Mouse (Mus musculus): ENCODE measurements around the gene Itm2c. TPM values are rescaled to one million over a fixed set of nuclear protein-coding genes. Genes with fewer than 3 reads are reported as not detected.

Itm2c gene
- polyA plus RNA-seq, 1 experiment from 2014 or later: 188 TPM

- 77% methylated on average over 4 of the region's 4 CpGs for WGBS
- no peaks in the 10 kb centered on the region for H3K27me3 ChIP-seq (ENCODE audit: low read depth, poor library complexity, severe bottlenecking)
- no peak overlapping the region for H3K4me3 ChIP-seq
- H3K9me3 ChIP-seq (replicated peaks): no peaks in the 10 kb centered on the region
- no peak for DNase-seq (ENCODE audit: low spot score)
- no peaks in the 10 kb centered on the region for H3K36me3 ChIP-seq
- peaks cover 23% of the 10 kb centered on the region for H3K4me1 ChIP-seq
- H3K27ac ChIP-seq: no peak overlapping the region
These were observed 34.6 kb downstream of the Itm2c start for GRCm38 (mm10) chr1:85928688-85929065.

GRCm38 (mm10) chr1:85929406-85929805 lies 35.3 kb downstream of the Itm2c start:
- WGBS: 86% methylated on average over 6 of the region's 6 CpGs
- H3K4me3 ChIP-seq: no peak overlapping the region
- H3K27ac ChIP-seq: no peak overlapping the region
- H3K36me3 ChIP-seq: no peaks in the 10 kb centered on the region
- no peaks in the 10 kb centered on the region for H3K9me3 ChIP-seq (replicated peaks)
- DNase-seq (ENCODE audit: low spot score): no peak
- no peaks in the 10 kb centered on the region for H3K27me3 ChIP-seq (ENCODE audit: low read depth, poor library complexity, severe bottlenecking)
- peaks cover 31% of the 10 kb centered on the region for H3K4me1 ChIP-seq

- Histone ChIP-seq H3K4me3 (no peak overlapping the region), H3K4me1 (peaks cover 35% of the 10 kb centered on the region), H3K27me3 (ENCODE audit: low read depth, poor library complexity, severe bottlenecking) (no peaks in the 10 kb centered on the region), H3K36me3 (no peaks in the 10 kb centered on the region), H3K9me3 (replicated peaks) (no peaks in the 10 kb centered on the region), H3K27ac (no peak overlapping the region)
- WGBS: 89% methylated on average over 5 of the region's 5 CpGs
- DNase-seq (ENCODE audit: low spot score): no peak
These were observed 37.1 kb downstream of the Itm2c start for GRCm38 (mm10) chr1:85931170-85931569.

DNA sequence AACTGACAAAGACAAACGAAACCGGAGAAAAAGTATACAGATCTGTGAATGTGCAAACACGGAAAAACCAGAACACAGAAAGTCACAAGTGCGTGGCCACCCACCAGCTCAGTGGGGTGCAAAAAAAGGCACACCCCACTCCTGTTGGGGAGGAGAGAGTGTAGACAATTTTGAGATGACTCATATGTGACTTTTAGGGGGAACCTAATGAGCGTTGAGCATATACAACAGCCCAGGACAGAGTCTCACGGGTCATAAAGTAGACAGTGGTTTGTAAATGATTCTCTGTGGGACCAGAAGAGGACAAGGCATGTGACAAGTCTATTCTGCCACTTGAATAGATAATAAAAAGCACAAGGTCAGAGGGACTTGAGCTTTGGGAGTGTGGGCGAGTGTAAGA lies 39.1 kb downstream of the Itm2c start:
- Histone ChIP-seq H3K27me3 (ENCODE audit: low read depth, poor library complexity, severe bottlenecking) (no peaks in the 10 kb centered on the region), H3K9me3 (replicated peaks) (no peaks in the 10 kb centered on the region), H3K4me3 (peak overlapping the region; percentile 35), H3K36me3 (no peaks in the 10 kb centered on the region), H3K27ac (peak overlapping the region; percentile 62; the same call in 1 of the 2 replicates), H3K4me1 (peaks cover 32% of the 10 kb centered on the region)
- WGBS: 26% methylated on average over 7 of the region's 7 CpGs
- no peak for DNase-seq (ENCODE audit: low spot score)

- peak; percentile 54 for DNase-seq (ENCODE audit: low spot score)
- peak overlapping the region; percentile 62 for H3K27ac ChIP-seq
- 12% methylated on average over 11 of the region's 11 CpGs for WGBS
- no peaks in the 10 kb centered on the region for H3K9me3 ChIP-seq (replicated peaks)
- peaks cover 25% of the 10 kb centered on the region for H3K4me1 ChIP-seq
- H3K36me3 ChIP-seq: no peaks in the 10 kb centered on the region
- no peaks in the 10 kb centered on the region for H3K27me3 ChIP-seq (ENCODE audit: low read depth, poor library complexity, severe bottlenecking)
- H3K4me3 ChIP-seq: peak overlapping the region; percentile 35
These were observed 39.8 kb downstream of the Itm2c start for GRCm38 (mm10) chr1:85933631-85934465.

DNA sequence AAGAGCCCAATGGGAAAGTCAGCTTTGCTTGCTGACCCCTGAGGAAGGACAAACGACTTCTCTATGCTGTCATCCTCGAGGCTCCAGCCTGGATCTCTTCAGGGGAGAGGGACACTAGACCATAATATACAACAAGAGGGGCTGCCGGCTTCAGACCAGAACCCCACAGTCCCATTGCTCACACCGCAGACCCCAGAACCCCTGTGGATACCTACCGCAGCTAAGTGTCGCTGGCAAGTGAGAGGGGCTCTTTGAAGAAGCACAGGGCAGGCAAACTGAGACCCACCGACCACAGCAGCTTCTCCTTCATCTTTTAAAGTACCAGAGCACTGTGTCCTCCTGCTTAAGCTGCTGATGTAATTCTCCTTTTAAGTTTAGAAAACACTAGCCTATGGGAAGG lies 40.5 kb downstream of the Itm2c start:
- no peak for DNase-seq (ENCODE audit: low spot score)
- H3K27ac ChIP-seq: no peak overlapping the region
- no peaks in the 10 kb centered on the region for H3K27me3 ChIP-seq (ENCODE audit: low read depth, poor library complexity, severe bottlenecking)
- WGBS: 10% methylated on average over 7 of the region's 7 CpGs
- H3K9me3 ChIP-seq (replicated peaks): no peaks in the 10 kb centered on the region
- no peak overlapping the region for H3K4me3 ChIP-seq
- H3K4me1 ChIP-seq: peaks cover 24% of the 10 kb centered on the region
- no peaks in the 10 kb centered on the region for H3K36me3 ChIP-seq

DNA sequence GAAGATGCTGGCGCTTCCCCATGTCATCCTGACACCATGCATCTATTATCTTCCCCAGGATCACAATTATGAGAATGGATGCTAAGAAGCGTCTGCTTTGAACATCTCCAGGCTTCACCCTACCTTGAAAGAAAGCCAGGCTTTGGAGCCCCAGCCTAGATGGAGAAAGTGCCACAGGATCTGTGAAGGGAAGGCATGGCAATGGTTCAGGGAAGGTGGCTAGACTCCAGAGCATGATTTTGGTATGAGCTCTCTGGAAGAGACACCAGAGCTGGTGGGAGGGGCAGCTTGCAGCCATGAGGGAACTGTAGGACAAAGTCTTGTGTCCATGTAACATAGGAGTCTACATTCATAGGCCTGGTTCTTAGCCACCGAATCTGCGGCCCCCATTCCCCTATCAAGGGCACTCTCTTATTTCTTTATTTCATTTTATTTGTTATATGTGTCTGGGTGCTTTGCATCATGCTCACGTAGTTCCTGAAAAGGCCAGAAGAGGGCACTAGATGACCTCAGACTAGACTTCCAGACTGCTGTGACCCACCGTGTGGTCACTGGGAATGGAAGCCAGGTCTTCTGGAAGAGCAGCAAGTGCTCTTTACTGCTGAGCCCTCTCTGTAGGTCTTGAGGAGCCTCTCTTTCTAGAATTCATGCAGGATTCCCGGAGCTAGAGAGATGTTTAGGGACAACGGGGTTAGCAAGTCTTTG lies 41.2 kb downstream of the Itm2c start:
- Histone ChIP-seq H3K27me3 (ENCODE audit: low read depth, poor library complexity, severe bottlenecking) (no peaks in the 10 kb centered on the region), H3K4me3 (no peak overlapping the region), H3K36me3 (no peaks in the 10 kb centered on the region), H3K4me1 (peaks cover 24% of the 10 kb centered on the region), H3K27ac (no peak overlapping the region), H3K9me3 (replicated peaks) (no peaks in the 10 kb centered on the region)
- 46% methylated on average over 8 of the region's 8 CpGs for WGBS
- DNase-seq (ENCODE audit: low spot score): peak; percentile 51

DNA sequence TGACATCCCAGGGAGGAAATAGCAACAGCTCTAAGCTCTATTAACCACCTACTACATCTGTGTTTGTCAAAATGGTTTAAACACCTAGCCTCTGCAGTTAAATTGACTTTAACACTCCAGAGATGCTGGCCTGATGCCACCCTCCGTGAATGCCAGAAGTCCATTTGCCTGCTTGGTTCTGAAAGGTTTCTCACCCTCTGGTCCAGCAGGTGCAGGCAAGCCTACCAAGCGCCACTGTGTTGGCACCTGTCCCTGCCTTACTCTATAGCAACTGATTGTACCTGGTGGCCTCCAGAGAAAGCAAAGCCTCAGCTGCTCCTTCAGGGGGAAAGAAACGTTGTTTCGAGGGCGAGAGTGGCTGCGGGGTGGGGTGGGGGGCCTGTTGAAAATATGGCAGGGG lies 42.2 kb downstream of the Itm2c start:
- Histone ChIP-seq H3K9me3 (replicated peaks) (no peaks in the 10 kb centered on the region), H3K36me3 (no peaks in the 10 kb centered on the region), H3K4me3 (no peak overlapping the region), H3K27ac (no peak overlapping the region), H3K27me3 (ENCODE audit: low read depth, poor library complexity, severe bottlenecking) (no peaks in the 10 kb centered on the region), H3K4me1 (peaks cover 24% of the 10 kb centered on the region)
- no peak for DNase-seq (ENCODE audit: low spot score)
- WGBS: 76% methylated on average over 6 of the region's 6 CpGs

GRCm38 (mm10) chr1:85937323-85937722 lies 43.2 kb downstream of the Itm2c start:
- Histone ChIP-seq H3K4me3 (no peak overlapping the region), H3K36me3 (no peaks in the 10 kb centered on the region), H3K4me1 (peaks cover 23% of the 10 kb centered on the region), H3K27me3 (ENCODE audit: low read depth, poor library complexity, severe bottlenecking) (no peaks in the 10 kb centered on the region), H3K27ac (no peak overlapping the region), H3K9me3 (replicated peaks) (no peaks in the 10 kb centered on the region)
- no peak for DNase-seq (ENCODE audit: low spot score)
- 69% methylated on average over 1 of the region's 1 CpGs for WGBS

- H3K27ac ChIP-seq: no peak overlapping the region
- no peak overlapping the region for H3K4me3 ChIP-seq
- H3K4me1 ChIP-seq: no peaks in the 10 kb centered on the region
- 86% methylated on average over 8 of the region's 8 CpGs for WGBS
- H3K9me3 ChIP-seq (replicated peaks): no peaks in the 10 kb centered on the region
- no peak for DNase-seq (ENCODE audit: low spot score)
- H3K27me3 ChIP-seq (ENCODE audit: low read depth, poor library complexity, severe bottlenecking): no peaks in the 10 kb centered on the region
- H3K36me3 ChIP-seq: no peaks in the 10 kb centered on the region
These were observed 48.2 kb downstream of the Itm2c start for GRCm38 (mm10) chr1:85942318-85942717.

DNA sequence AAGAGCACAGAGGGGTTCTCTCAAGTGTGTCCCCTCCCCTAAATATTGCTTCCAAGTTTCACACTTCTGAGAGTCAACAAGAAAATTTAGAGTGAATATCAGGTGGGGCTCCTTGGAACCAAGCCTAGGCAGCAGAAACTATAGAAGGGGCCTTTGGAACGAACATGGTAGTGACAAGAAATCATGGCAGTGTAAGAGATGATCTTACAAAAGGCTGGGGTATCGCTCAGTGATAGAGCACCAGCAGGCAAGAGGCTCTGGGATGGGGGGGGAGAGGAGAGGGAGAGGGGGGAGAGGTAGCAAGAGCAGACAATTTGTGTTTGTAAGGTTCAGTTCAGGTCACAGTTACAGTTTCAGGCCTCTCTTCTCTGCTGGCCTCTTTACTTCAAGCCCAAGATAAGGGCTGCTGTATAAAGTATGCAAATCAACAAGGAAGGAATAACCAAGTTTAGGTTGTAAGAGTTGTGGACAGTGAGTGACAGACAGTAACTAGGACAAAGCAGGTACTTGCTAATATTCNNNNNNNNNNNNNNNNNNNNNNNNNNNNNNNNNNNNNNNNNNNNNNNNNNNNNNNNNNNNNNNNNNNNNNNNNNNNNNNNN lies 55.1 kb downstream of the Itm2c start:
- Histone ChIP-seq H3K27me3 (ENCODE audit: low read depth, poor library complexity, severe bottlenecking) (no peaks in the 10 kb centered on the region), H3K4me1 (no peaks in the 10 kb centered on the region), H3K27ac (no peak overlapping the region), H3K36me3 (no peaks in the 10 kb centered on the region), H3K9me3 (replicated peaks) (no peaks in the 10 kb centered on the region), H3K4me3 (no peak overlapping the region)
- 94% methylated on average over 2 of the region's 2 CpGs for WGBS
- DNase-seq (ENCODE audit: low spot score): no peak

DNA sequence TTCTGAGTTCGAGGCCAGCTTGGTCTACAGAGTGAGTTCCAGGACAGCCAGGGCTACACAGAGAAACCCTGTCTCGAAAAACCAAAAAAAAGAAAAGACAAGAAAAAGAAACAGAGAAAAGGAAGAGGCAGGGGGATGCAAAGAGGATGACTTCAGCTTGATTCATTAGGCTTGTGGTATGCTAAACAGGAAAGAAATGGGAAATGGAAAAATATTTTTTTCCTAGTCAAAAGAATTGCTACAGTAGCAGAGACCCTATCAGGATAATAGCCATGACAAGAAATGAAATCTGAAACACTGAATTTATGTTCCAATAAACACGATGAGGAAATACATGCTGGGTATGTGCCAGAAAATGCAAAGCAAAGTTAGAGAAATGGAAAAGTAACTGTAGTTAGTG lies 61.1 kb downstream of the Itm2c start:
- Histone ChIP-seq H3K27ac (no peak overlapping the region), H3K9me3 (replicated peaks) (no peaks in the 10 kb centered on the region), H3K4me3 (no peak overlapping the region), H3K27me3 (ENCODE audit: low read depth, poor library complexity, severe bottlenecking) (no peaks in the 10 kb centered on the region), H3K4me1 (no peaks in the 10 kb centered on the region), H3K36me3 (no peaks in the 10 kb centered on the region)
- DNase-seq (ENCODE audit: low spot score): no peak
- 82% methylated on average over 3 of the region's 3 CpGs for WGBS

DNA sequence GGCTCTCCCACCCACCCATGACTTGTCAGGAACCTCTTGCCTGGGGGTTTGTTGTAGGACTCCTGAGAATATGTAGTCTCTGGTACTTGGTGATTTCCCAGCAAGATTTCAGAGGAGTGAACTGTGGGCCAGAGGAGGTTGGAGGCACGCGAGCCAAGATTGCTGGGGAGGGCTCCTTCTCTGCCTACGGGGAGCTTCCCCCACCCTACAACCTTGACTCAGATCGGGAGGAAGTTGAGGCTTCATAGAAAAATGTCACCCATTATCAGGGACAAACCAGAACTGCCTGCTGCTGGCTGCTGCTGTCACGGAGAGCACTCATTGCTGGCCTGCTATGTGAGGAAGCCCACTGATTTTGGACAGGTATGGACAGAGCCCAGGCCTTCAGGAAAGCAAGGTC lies 63.2 kb downstream of the Itm2c start:
- Histone ChIP-seq H3K4me1 (no peaks in the 10 kb centered on the region), H3K4me3 (no peak overlapping the region), H3K36me3 (no peaks in the 10 kb centered on the region), H3K27me3 (ENCODE audit: low read depth, poor library complexity, severe bottlenecking) (no peaks in the 10 kb centered on the region), H3K27ac (no peak overlapping the region), H3K9me3 (replicated peaks) (no peaks in the 10 kb centered on the region)
- no peak for DNase-seq (ENCODE audit: low spot score)
- 78% methylated on average over 5 of the region's 5 CpGs for WGBS

Data from limb, embryonic 10.5 days (tissue).